Mouse (Mus musculus): Measurements from ENCODE around the gene Tsc22d1. TPM values are rescaled to one million over a fixed set of nuclear protein-coding genes. Genes with fewer than 3 reads are reported as not detected.

Gene Tsc22d1
- polyA plus RNA-seq, 1 experiment from 2014 or later, result 517 TPM

DNA sequence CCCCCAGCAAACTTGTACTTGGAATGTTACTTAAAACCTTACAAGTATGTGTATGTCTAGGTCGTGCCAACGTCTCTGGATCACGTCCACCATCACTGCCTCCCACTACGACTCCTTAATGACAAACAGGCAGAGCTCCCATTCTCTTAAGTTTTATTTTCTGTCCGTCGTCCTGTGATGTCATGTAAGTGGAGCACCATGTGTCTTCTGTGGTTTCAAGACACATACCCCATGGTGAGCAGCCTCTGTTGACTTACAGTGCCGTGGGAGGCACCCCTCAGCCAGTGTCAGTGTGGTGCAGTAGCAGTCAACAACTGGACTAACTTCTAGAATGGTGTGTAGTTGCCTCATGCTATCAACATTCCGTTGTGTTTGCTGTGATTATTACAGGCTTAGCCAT, 57.7 kb downstream of the Tsc22d1 start:
- H3K27ac ChIP-seq, result no peak overlapping the region
- no peak for ATAC-seq (ENCODE audit: low FRiP score)
- 0 out of 2 replicates have a peak, but pooled peaks cover 3% of the 10 kb centered on the region for H3K4me1 ChIP-seq
- 83% methylated on average over 8 of the region's 8 CpGs for WGBS
- H3K36me3 ChIP-seq, result no peaks in the 10 kb centered on the region; the same call in 1 of the 2 replicates
- no peaks in the 10 kb centered on the region for H3K9me3 ChIP-seq (replicated peaks)
- no peak overlapping the region for H3K4me2 ChIP-seq (replicated peaks)
- H3K4me3 ChIP-seq, result no peak overlapping the region
- H3K27me3 ChIP-seq, result no peaks in the 10 kb centered on the region
- no peak overlapping the region for H3K9ac ChIP-seq

DNA sequence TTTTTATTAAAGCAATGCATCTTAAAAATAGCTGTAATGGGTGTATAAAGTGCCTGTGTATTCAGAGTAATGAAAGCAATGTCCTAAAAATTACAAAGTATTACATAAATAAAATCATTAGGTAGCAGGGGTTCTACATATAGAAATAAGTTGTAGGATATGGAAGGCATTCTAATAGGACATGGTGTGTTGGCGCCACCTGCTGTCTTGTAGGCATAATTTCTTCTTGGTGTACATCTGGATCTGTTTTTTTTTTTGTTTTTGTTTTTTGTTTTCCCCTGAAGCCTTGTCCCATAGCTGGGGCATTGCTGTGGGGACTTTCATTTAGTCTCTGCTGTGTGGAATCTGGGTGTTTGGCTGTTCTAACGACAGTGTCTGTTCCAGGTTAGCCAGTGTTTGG, 58.6 kb downstream of the Tsc22d1 start:
- no peak overlapping the region for H3K4me3 ChIP-seq
- 5% methylated on average over 2 of the region's 2 CpGs for WGBS

DNA sequence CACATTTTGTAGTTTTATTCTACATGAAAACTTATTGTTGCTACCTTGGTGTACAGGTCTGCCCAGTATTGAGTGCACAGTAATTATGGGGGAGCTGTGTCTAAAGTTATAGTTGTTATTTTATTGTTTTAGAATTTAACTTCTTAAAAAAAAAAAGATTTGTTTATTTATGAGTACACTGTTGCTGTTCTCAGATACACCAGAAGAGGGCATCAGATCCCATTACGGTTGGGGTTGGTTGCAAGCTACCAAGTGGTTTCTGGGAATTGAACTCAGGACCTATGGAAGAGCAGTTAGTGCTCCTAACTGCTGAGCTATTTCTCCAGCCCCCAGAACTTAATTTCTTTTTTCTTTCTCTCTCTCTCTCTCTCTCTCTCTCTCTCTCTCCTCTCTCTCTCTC, 59.4 kb downstream of the Tsc22d1 start:
- H3K27ac ChIP-seq, result no peak overlapping the region
- ATAC-seq (ENCODE audit: low FRiP score), result no peak
- H3K27me3 ChIP-seq, result no peaks in the 10 kb centered on the region
- WGBS, result 66% methylated on average over 1 of the region's 1 CpGs
- H3K9ac ChIP-seq, result no peak overlapping the region
- H3K4me1 ChIP-seq, result no peaks in the 10 kb centered on the region
- no peak overlapping the region for H3K4me3 ChIP-seq
- H3K4me2 ChIP-seq (replicated peaks), result no peak overlapping the region
- no peaks in the 10 kb centered on the region for H3K9me3 ChIP-seq (replicated peaks)
- no peaks in the 10 kb centered on the region; the same call in 1 of the 2 replicates for H3K36me3 ChIP-seq

More for the DNA sequence above, 58.6 kb downstream of the Tsc22d1 start:
- no peaks in the 10 kb centered on the region for H3K27me3 ChIP-seq
- no peak for ATAC-seq (ENCODE audit: low FRiP score)
- no peak overlapping the region for H3K4me2 ChIP-seq (replicated peaks)
- no peak overlapping the region for H3K9ac ChIP-seq
- no peaks in the 10 kb centered on the region; the same call in 1 of the 2 replicates for H3K36me3 ChIP-seq
- H3K4me1 ChIP-seq, result 0 out of 2 replicates have a peak, but pooled peaks cover 3% of the 10 kb centered on the region
- no peak overlapping the region for H3K27ac ChIP-seq
- no peaks in the 10 kb centered on the region for H3K9me3 ChIP-seq (replicated peaks)

DNA sequence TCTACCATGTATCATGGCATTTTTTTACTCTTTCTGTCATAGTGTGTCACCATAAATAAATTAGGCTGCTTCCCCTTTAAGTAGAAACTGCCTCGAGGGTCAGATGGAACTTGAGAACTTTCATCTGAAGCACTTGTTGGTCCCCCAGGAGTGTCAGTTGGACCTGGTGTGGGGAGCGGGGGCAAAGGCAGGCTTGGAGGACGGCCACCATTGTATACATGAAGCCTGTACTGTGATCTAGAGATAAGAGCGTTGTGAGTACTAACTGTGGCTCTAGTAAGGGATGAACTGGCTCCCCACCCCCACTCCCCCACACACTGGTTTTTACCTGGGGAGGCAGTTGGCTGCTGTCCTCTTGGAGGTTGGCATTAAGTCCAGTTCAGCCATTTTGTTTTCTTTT, 62.0 kb downstream of the Tsc22d1 start:
- no peaks in the 10 kb centered on the region for H3K36me3 ChIP-seq
- no peak overlapping the region for H3K4me2 ChIP-seq (replicated peaks)
- H3K9me3 ChIP-seq (replicated peaks), result no peaks in the 10 kb centered on the region
- no peak for ATAC-seq (ENCODE audit: low FRiP score)
- no peaks in the 10 kb centered on the region for H3K27me3 ChIP-seq
- WGBS, result 52% methylated on average over 4 of the region's 4 CpGs
- H3K9ac ChIP-seq, result no peak overlapping the region
- no peak overlapping the region for H3K4me3 ChIP-seq
- peaks cover 2% of the 10 kb centered on the region; the same call in 1 of the 2 replicates for H3K4me1 ChIP-seq
- H3K27ac ChIP-seq, result no peak overlapping the region

DNA sequence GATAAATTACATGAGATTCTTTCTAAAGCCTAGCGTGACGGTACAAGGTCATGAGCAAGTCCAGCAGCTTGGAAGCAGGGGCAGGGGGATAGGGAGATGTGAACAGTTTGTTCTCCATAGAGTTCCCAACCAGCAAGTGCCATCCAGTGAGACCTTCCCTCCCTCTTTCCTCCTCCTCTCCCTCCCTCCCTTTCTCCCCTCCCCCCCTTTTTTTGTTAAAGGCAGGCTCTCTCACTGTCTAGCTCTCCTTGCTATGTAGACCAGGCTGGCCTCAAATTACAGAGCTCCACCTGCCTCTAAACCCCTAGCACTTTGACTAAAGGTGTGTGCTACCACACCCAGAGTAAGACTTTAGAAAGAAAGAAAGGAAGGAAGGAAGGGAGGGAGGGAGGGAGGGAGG, 63.3 kb downstream of the Tsc22d1 start:
- Histone ChIP-seq H3K4me1 (peaks cover 6% of the 10 kb centered on the region), H3K36me3 (no peaks in the 10 kb centered on the region), H3K9ac (no peak overlapping the region), H3K4me3 (no peak overlapping the region), H3K4me2 (replicated peaks) (no peak overlapping the region), H3K27me3 (no peaks in the 10 kb centered on the region), H3K9me3 (replicated peaks) (no peaks in the 10 kb centered on the region), H3K27ac (no peak overlapping the region)
- ATAC-seq (ENCODE audit: low FRiP score), result no peak
- 86% methylated on average over 2 of the region's 2 CpGs for WGBS

DNA sequence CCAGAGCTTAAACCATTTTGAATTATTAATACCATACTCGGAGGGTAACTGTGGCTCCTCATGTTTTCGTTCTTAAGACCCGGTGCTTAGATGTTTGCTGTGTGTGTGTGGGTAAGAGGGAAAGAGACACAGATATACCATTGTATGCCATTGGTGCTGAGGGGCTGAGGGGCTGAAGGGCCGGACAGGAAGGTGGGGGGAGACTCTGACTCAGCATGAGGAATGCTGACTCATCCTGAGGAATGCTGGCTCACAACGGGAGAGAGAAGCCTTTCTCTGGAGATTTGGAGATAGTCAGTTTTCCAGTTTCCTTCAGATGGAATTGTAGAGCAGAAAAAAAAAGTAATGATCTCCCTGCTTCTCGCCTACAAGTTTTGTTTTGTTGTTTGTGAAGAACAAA, 63.9 kb downstream of the Tsc22d1 start:
- Histone ChIP-seq H3K27me3 (no peaks in the 10 kb centered on the region), H3K27ac (no peak overlapping the region), H3K9me3 (replicated peaks) (no peaks in the 10 kb centered on the region), H3K4me3 (no peak overlapping the region), H3K4me1 (peaks cover 6% of the 10 kb centered on the region), H3K4me2 (replicated peaks) (no peak overlapping the region), H3K36me3 (no peaks in the 10 kb centered on the region), H3K9ac (no peak overlapping the region)
- ATAC-seq (ENCODE audit: low FRiP score), result no peak
- 55% methylated on average over 6 of the region's 6 CpGs for WGBS

DNA sequence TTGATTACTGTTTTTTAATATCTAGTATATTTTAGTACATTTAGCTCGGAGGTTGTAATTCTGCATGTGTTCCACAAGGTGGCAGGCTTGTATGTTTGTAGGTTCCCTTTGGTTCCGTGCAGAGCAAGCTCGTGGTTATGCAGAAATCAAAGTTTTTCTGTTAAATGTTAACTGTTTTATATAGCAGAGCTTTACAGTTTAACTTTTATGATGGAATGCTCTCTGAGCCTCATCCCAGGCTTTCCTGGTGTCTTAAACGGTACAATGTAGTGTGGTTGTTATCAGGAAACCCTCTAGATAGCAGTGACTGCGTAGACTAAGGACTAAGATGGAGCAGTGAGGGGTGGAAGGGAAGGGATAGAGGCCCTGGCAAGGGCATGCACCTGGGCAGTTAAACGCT, 65.1 kb downstream of the Tsc22d1 start:
- no peak for ATAC-seq (ENCODE audit: low FRiP score)
- Histone ChIP-seq H3K36me3 (no peaks in the 10 kb centered on the region), H3K4me2 (replicated peaks) (no peak overlapping the region), H3K27me3 (no peaks in the 10 kb centered on the region), H3K9me3 (replicated peaks) (no peaks in the 10 kb centered on the region), H3K9ac (no peak overlapping the region), H3K4me1 (peaks cover 6% of the 10 kb centered on the region), H3K4me3 (no peak overlapping the region), H3K27ac (no peak overlapping the region)
- 40% methylated on average over 6 of the region's 6 CpGs for WGBS

DNA sequence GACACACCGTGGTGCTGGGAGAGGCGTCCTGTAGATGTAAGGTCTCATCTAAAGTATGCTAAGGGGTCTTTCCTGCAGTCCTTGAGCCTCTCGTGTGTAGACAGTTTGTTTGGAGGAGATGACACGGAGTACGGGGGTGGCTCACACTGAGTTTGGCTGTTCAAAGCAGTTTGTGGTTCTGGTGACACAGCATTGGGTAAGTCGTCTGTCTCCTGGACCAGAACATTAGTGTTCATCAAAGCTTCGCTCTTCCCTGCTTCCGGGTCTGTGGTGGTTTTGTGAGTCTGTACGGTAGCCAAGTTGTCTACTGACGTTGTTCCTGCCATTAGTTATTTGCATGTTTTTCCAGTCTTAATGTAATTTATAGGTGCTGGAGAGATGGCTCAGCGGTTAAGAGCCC, 65.7 kb downstream of the Tsc22d1 start:
- H3K36me3 ChIP-seq, result no peaks in the 10 kb centered on the region
- H3K27ac ChIP-seq, result no peak overlapping the region
- no peak for ATAC-seq (ENCODE audit: low FRiP score)
- no peaks in the 10 kb centered on the region for H3K27me3 ChIP-seq
- H3K4me3 ChIP-seq, result no peak overlapping the region
- H3K9me3 ChIP-seq (replicated peaks), result no peaks in the 10 kb centered on the region
- H3K9ac ChIP-seq, result no peak overlapping the region
- WGBS, result 93% methylated on average over 11 of the region's 11 CpGs
- H3K4me1 ChIP-seq, result peaks cover 6% of the 10 kb centered on the region
- H3K4me2 ChIP-seq (replicated peaks), result no peak overlapping the region

DNA sequence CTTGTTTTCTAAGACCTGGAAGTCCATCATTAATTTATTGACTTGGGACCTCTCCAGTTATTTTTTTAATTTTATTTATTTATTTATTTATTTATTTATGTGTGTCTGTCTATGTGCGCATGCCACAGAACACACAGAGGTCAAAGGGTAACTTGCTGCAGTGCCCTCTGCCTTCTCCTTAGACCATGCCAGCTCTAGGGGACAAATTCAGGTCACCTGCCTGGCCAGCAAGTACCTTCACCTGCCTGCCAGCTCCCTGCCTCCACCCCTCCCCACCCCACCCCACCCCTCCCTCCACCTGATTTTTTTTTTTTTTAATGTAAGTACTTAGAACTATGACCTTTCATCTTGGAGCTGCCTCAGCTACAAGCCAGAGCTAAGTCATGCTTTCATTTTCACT, 68.9 kb downstream of the Tsc22d1 start:
- no peak for ATAC-seq (ENCODE audit: low FRiP score)
- no peak overlapping the region for H3K27ac ChIP-seq
- H3K9me3 ChIP-seq (replicated peaks), result no peaks in the 10 kb centered on the region
- 100% methylated on average over 1 of the region's 1 CpGs for WGBS
- no peaks in the 10 kb centered on the region for H3K27me3 ChIP-seq
- no peak overlapping the region for H3K4me3 ChIP-seq
- H3K36me3 ChIP-seq, result no peaks in the 10 kb centered on the region
- H3K4me1 ChIP-seq, result peaks cover 16% of the 10 kb centered on the region
- no peak overlapping the region for H3K9ac ChIP-seq
- H3K4me2 ChIP-seq (replicated peaks), result no peak overlapping the region

DNA sequence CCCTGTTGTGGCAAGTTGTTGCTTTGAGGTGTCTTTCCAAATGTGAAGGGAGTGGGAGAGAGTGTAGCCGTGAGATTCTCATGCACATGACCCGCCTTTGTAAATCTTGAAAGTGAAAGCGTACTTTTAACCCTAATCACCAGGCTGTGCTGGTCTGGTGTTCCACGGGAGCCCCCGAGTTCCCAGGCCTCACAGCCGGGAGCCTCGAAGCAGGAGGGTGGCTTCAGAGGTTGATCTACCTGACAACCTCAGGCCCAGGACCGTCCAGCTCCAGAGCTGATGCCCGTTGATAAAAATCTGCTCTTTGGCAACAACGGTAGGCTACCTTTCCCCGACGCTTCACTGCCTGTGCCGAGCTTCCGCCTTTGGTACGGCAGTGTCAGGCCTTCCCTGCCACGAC, 72.8 kb downstream of the Tsc22d1 start:
- 0 out of 2 replicates have a peak overlapping the region, but pooled peaks have one; percentile 12 for H3K27ac ChIP-seq
- WGBS, result 85% methylated on average over 16 of the region's 16 CpGs

DNA sequence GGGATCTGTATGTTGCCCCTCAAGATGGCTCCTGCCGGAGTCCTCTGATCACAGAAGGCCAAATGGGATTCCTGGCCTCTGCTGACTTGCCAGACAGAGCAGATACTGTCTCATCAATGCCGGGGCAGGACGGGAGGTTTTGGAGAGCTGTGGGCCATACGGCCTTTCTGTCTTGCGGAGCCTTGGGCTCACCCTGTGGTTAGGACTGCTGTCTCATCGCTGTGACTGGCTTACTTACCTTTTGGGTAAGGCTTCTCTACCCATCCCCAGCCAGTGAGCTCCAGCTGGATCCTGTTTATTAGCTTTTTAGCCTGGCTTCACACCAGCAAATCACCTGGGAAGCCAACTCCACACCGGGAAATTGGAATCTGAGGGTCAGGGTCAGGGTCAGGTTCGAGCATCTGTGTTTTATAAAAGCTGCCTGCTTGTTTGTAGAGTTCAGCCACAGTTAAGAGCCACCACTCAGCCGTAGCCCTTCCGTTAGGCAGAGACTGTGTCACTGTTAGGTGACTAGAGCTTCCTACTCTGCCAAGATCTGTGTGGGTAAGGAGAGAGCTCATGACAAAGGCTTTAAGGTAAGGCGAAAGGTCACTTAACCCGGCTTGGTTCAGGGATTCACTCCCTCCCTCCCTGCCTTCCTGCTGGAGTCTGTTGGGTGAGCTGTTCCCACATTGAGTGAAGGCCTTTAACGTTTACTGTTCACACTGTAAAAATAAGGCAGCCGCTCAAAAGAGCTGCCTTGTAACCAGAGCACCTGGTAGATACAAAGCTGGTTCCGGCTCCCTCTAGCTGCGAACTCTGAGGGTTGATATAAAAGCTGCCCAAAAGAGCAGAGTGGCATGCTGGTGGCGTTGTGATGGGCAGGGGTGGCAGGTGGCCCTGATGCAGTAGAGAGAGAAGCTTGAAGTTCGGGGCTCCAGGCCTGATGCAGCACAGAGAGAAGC, 73.6 kb downstream of the Tsc22d1 start:
- Histone ChIP-seq H3K4me1 (peaks cover 10% of the 10 kb centered on the region), H3K4me2 (replicated peaks) (no peak overlapping the region), H3K27me3 (no peaks in the 10 kb centered on the region), H3K9me3 (replicated peaks) (no peaks in the 10 kb centered on the region), H3K36me3 (peaks cover 1% of the 10 kb centered on the region; the same call in 1 of the 2 replicates), H3K27ac (peak overlapping the region; percentile 12), H3K4me3 (no peak overlapping the region), H3K9ac (0 out of 2 replicates have a peak overlapping the region, but pooled peaks have one; percentile 19)
- ATAC-seq (ENCODE audit: low FRiP score), result no peak
- WGBS, result 72% methylated on average over 18 of the region's 18 CpGs

More for the DNA sequence above, 72.8 kb downstream of the Tsc22d1 start:
- no peaks in the 10 kb centered on the region for H3K36me3 ChIP-seq
- H3K9me3 ChIP-seq (replicated peaks), result no peaks in the 10 kb centered on the region
- peaks cover 11% of the 10 kb centered on the region for H3K4me1 ChIP-seq
- no peak overlapping the region for H3K9ac ChIP-seq
- ATAC-seq (ENCODE audit: low FRiP score), result no peak
- no peak overlapping the region for H3K4me3 ChIP-seq
- H3K4me2 ChIP-seq (replicated peaks), result no peak overlapping the region
- no peaks in the 10 kb centered on the region for H3K27me3 ChIP-seq

DNA sequence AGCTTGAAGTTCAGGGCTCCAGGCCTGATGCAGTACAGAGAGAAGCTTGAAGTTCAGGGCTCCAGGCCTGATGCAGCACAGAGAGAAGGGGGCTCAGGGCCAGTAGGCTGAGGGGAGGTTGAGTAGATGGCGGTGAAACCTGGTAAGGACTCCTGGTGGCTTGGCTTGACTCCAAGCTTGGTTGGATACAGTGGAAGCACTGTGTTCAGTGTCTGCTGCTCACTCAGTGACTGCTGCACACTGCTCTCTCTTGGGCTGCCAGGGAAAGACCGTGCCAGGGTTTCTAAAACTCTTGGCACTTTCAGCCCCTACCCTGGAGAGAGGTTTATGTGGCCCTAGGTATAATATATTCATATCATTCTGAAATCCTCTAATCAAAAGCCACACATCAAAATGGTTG, 74.4 kb downstream of the Tsc22d1 start:
- peaks cover 9% of the 10 kb centered on the region; the same call in 1 of the 2 replicates for H3K36me3 ChIP-seq
- H3K4me1 ChIP-seq, result peaks cover 10% of the 10 kb centered on the region
- peak overlapping the region; percentile 12 for H3K27ac ChIP-seq
- no peaks in the 10 kb centered on the region for H3K9me3 ChIP-seq (replicated peaks)
- 0 out of 2 replicates have a peak, but pooled peaks have one; percentile 38 for ATAC-seq (ENCODE audit: low FRiP score)
- 63% methylated on average over 2 of the region's 2 CpGs for WGBS
- H3K4me3 ChIP-seq, result no peak overlapping the region
- H3K4me2 ChIP-seq (replicated peaks), result no peak overlapping the region
- H3K9ac ChIP-seq, result no peak overlapping the region
- H3K27me3 ChIP-seq, result no peaks in the 10 kb centered on the region
